Mouse (Mus musculus) midbrain, embryonic 11.5 days (tissue): ENCODE results near the gene Kif3c. TPM values are rescaled to one million over a fixed set of nuclear protein-coding genes. Genes with fewer than 3 reads are reported as not detected.

Experiments used
- ATAC-seq: fragments of 200-750 bp; cut with Nextera tagmentation; 2 replicates; pipeline ENCODE4 v1.8.0; 2017; ENCODE audit warnings: moderate TSS enrichment, moderate library complexity; ENCODE audit not compliant: low FRiP score
- DNase-seq: peaks from one replicate; pipeline ENCODE4 v3.0.0; 2015; ENCODE audit warnings: low spot score; ENCODE audit errors: missing footprints
- H3K27ac ChIP-seq: fragments of 300-500 bp; sonication (generic); 2 replicates; pipeline ENCODE4 v1.5.1; 2014; ENCODE audit warnings: low read depth, low read length
- H3K27me3 ChIP-seq: fragments of 300-500 bp; sonication (generic); 2 replicates; pipeline ENCODE4 v1.6.1; 2014; ENCODE audit warnings: mild to moderate bottlenecking, low read length, moderate library complexity, mixed read lengths; ENCODE audit not compliant: control insufficient read depth, insufficient read depth
- H3K36me3 ChIP-seq: fragments of 300-500 bp; sonication (generic); 2 replicates; pipeline ENCODE4 v1.6.1; 2014; ENCODE audit warnings: mild to moderate bottlenecking, low read length, moderate library complexity, mixed read lengths; ENCODE audit not compliant: control insufficient read depth, insufficient read depth
- H3K4me1 ChIP-seq: fragments of 300-500 bp; sonication (generic); 2 replicates; pipeline ENCODE4 v1.6.1; 2014; ENCODE audit warnings: low read length; ENCODE audit not compliant: control insufficient read depth, insufficient read depth
- H3K4me2 ChIP-seq: fragments of 300-500 bp; sonication (generic); 2 replicates; pipeline ENCODE4 v1.6.1; 2014; ENCODE audit warnings: mild to moderate bottlenecking, moderate library complexity
- H3K4me3 ChIP-seq: fragments of 300-500 bp; sonication (generic); 2 replicates; pipeline ENCODE4 v1.5.1; 2014; ENCODE audit warnings: low read depth, low read length
- H3K9ac ChIP-seq: fragments of 300-500 bp; sonication (generic); 2 replicates; pipeline ENCODE4 v1.6.1; 2014; ENCODE audit warnings: low read length
- H3K9me3 ChIP-seq: fragments of 300-500 bp; sonication (generic); 2 replicates; pipeline ENCODE4 v1.6.1; 2016; ENCODE audit warnings: low read length; ENCODE audit not compliant: control insufficient read depth
- WGBS: fragments of 180-500 bp; shearing (Covaris S2); extraction: QIAGEN DNeasy Blood & Tissue Kit; methylation state at CpG from one replicate; pipeline ENCODE4 v1.1.7; 2014; 5-methylcytosine and 5-hydroxymethylcytosine counted together
- polyA plus RNA-seq: library from polyadenylated mRNA; unstranded; fragments of >200 nt; fragmentation: Nextera tagmentation; extraction: Ambion mirVana; gene quantifications from 2 replicates; pipeline ENCODE4 v1.2.1, GENCODE M21; 2014

The Kif3c gene
- polyA plus RNA-seq, 1 experiment from 2014 or later: 25.7 TPM

- Histone ChIP-seq H3K9me3 (no peaks in the 10 kb centered on the region; the same call in 1 of the 2 replicates), H3K4me2 (peak overlapping the region; percentile 77), H3K27ac (peak overlapping the region; percentile 73), H3K4me1 (peaks cover 23% of the 10 kb centered on the region), H3K27me3 (no peaks in the 10 kb centered on the region), H3K9ac (peak overlapping the region; percentile 91), H3K36me3 (peaks cover 11% of the 10 kb centered on the region), H3K4me3 (peak overlapping the region; percentile 74)
- 4% methylated on average over 31 of the region's 31 CpGs for WGBS
- ATAC-seq (peak; percentile 65), DNase-seq (peak; percentile 94)
These were observed 687 bp downstream of the Kif3c start for GRCm38 (mm10) chr12:3365449-3366189.

- DNase-seq: peak; percentile 89
- Histone ChIP-seq H3K9ac (peak overlapping the region; percentile 91), H3K27me3 (no peaks in the 10 kb centered on the region), H3K9me3 (no peaks in the 10 kb centered on the region; the same call in 1 of the 2 replicates), H3K4me1 (peaks cover 29% of the 10 kb centered on the region), H3K27ac (no peak overlapping the region), H3K4me3 (peak overlapping the region; percentile 74), H3K36me3 (peaks cover 11% of the 10 kb centered on the region), H3K4me2 (peak overlapping the region; percentile 77)
- 66% methylated on average over 22 of the region's 22 CpGs for WGBS
- peak; percentile 6; the same call in 1 of the 2 replicates for ATAC-seq
These were observed 1.4 kb downstream of the Kif3c start for GRCm38 (mm10) chr12:3366190-3366956.

- no peaks in the 10 kb centered on the region for H3K27me3 ChIP-seq
- WGBS: 95% methylated on average over 14 of the region's 14 CpGs
- ATAC-seq (no peak), DNase-seq (no peak)
- peaks cover 11% of the 10 kb centered on the region for H3K36me3 ChIP-seq
- H3K27ac ChIP-seq: no peak overlapping the region
- H3K9me3 ChIP-seq: no peaks in the 10 kb centered on the region; the same call in 1 of the 2 replicates
- H3K9ac ChIP-seq: no peak overlapping the region
- H3K4me1 ChIP-seq: peaks cover 30% of the 10 kb centered on the region
- H3K4me3 ChIP-seq: peak overlapping the region; percentile 74; the same call in 1 of the 2 replicates
- 0 out of 2 replicates have a peak overlapping the region, but pooled peaks have one; percentile 77 for H3K4me2 ChIP-seq
These were observed 2.0 kb downstream of the Kif3c start for GRCm38 (mm10) chr12:3366957-3367260.

- peak overlapping the region; percentile 21 for H3K4me3 ChIP-seq
- peaks cover 11% of the 10 kb centered on the region for H3K36me3 ChIP-seq
- peaks cover 30% of the 10 kb centered on the region for H3K4me1 ChIP-seq
- H3K4me2 ChIP-seq: peak overlapping the region; percentile 39
- DNase-seq: peak; percentile 83
- ATAC-seq: no peak
- 46% methylated on average over 3 of the region's 3 CpGs for WGBS
- no peaks in the 10 kb centered on the region; the same call in 1 of the 2 replicates for H3K9me3 ChIP-seq
- no peaks in the 10 kb centered on the region for H3K27me3 ChIP-seq
- no peak overlapping the region for H3K27ac ChIP-seq
- peak overlapping the region; percentile 34; the same call in 1 of the 2 replicates for H3K9ac ChIP-seq
These were observed 3.8 kb downstream of the Kif3c start for GRCm38 (mm10) chr12:3368771-3369170.

GRCm38 (mm10) chr12:3370979-3371925, 6.3 kb downstream of the Kif3c start:
- peak overlapping the region; percentile 38 for H3K4me2 ChIP-seq
- H3K27me3 ChIP-seq: no peaks in the 10 kb centered on the region
- DNase-seq (peak; percentile 85), ATAC-seq (peak; percentile 39; the same call in 1 of the 2 replicates)
- H3K4me3 ChIP-seq: peak overlapping the region; percentile 6
- H3K9me3 ChIP-seq: no peaks in the 10 kb centered on the region; the same call in 1 of the 2 replicates
- peaks cover 28% of the 10 kb centered on the region for H3K4me1 ChIP-seq
- peak overlapping the region; percentile 37; the same call in 1 of the 2 replicates for H3K9ac ChIP-seq
- WGBS: 11% methylated on average over 11 of the region's 11 CpGs
- H3K36me3 ChIP-seq: peaks cover 11% of the 10 kb centered on the region
- H3K27ac ChIP-seq: no peak overlapping the region

- Histone ChIP-seq H3K9me3 (no peaks in the 10 kb centered on the region), H3K4me2 (0 out of 2 replicates have a peak overlapping the region, but pooled peaks have one; percentile 11), H3K4me1 (peaks cover 24% of the 10 kb centered on the region), H3K4me3 (no peak overlapping the region), H3K36me3 (peaks cover 6% of the 10 kb centered on the region), H3K9ac (no peak overlapping the region), H3K27me3 (no peaks in the 10 kb centered on the region), H3K27ac (no peak overlapping the region)
- ATAC-seq (no peak), DNase-seq (peak; percentile 76)
- 52% methylated on average over 3 of the region's 3 CpGs for WGBS
These were observed 7.1 kb downstream of the Kif3c start for GRCm38 (mm10) chr12:3371991-3372390.

- 95% methylated on average over 6 of the region's 6 CpGs for whole genome bisulfite sequencing
- no peak for DNase-seq
These were observed 8.6 kb downstream of the Kif3c start for GRCm38 (mm10) chr12:3373566-3373965.

GRCm38 (mm10) chr12:3374552-3374951, 9.6 kb downstream of the Kif3c start:
- WGBS: 78% methylated on average over 5 of the region's 5 CpGs

More at GRCm38 (mm10) chr12:3373566-3373965, 8.6 kb downstream of the Kif3c start:
- Histone ChIP-seq H3K4me2 (no peak overlapping the region), H3K36me3 (no peaks in the 10 kb centered on the region), H3K27ac (no peak overlapping the region), H3K4me1 (peaks cover 19% of the 10 kb centered on the region), H3K9me3 (no peaks in the 10 kb centered on the region), H3K27me3 (no peaks in the 10 kb centered on the region), H3K9ac (no peak overlapping the region), H3K4me3 (no peak overlapping the region)
- no peak for ATAC-seq

More at GRCm38 (mm10) chr12:3374552-3374951, 9.6 kb downstream of the Kif3c start:
- Histone ChIP-seq H3K36me3 (no peaks in the 10 kb centered on the region), H3K27ac (no peak overlapping the region), H3K9ac (no peak overlapping the region), H3K4me2 (no peak overlapping the region), H3K4me3 (no peak overlapping the region), H3K4me1 (peaks cover 14% of the 10 kb centered on the region), H3K27me3 (no peaks in the 10 kb centered on the region), H3K9me3 (no peaks in the 10 kb centered on the region)
- DNase-seq: peak; percentile 76
- ATAC-seq: no peak
